Mouse (Mus musculus) 3134 (cell line): Measurements from ENCODE around the gene Hsp90ab1.

Source experiments
- DNase-seq: peaks from one replicate; pipeline ENCODE4 v3.0.0-alpha.2; 2011; ENCODE audit warnings: low spot score; ENCODE audit not compliant: insufficient read length; ENCODE audit errors: extremely low read depth

Gene Hsp90ab1

DNA sequence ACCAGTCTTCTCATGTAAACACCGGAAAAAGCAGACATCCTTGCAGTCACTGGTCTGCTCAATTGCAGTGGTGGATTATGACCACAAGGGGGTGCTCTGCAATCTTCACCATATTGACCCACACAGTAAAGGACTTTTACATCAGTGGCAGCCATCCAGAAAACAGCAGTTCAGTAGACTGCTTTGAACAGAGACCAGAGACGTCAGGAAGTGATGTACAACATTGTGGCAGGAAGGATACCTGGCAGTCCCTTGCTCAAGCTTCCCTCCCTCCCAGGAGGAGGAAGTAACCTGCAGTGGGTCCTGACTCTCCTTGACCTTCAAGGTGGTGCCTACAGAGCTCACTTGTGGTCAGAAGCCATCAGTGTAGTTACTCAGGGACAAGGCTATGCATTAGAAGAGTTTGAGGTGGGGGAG is 8.5 kb upstream of the Hsp90ab1 start:
- DNase-seq = peak; percentile 70

DNA sequence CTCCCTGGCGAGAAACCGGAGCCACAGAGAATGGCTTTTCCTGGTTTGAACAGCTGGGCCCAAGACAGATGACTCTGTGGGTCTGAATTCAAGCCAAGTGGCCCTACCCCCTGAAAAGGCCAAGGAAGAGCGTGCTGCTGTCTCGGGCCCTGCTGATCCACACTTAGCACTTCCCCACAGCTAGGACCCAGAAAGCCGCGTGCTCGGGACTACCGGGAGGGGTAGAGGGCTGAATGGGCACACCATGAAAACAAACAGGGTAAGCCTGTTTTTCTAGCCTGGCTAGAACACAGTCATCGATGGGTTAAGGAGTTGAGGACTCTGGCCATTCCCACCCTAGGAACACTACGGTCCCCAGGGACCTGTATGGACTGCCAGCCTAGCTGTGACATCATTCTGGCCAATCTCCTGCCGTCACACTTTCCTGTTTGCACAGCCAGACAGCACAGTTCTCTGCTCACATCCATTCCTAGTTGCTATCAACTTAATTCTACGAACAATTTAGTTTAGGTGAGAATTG is 7.9 kb upstream of the Hsp90ab1 start:
- DNase-seq = peak; percentile 77

DNA sequence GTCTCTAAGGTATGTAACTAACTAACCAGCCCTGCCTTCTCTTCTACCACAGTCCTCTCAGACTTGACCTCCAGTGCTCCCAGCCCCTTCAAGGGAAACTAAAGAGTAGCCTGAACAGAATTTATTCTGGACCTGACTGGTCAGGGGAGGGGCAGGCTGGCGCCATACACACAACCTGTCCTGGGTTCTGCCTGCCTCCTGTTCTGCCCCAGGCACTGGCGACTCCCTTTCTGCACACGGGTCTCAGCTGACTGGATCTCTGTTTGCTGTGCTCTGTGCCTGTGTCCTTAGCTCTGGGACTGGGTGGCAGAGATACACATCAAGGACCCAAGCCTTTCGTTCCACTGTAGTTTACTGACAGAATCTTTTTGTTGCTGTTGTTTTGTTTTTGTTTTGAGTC is 6.5 kb upstream of the Hsp90ab1 start:
- no peak for DNase-seq

DNA sequence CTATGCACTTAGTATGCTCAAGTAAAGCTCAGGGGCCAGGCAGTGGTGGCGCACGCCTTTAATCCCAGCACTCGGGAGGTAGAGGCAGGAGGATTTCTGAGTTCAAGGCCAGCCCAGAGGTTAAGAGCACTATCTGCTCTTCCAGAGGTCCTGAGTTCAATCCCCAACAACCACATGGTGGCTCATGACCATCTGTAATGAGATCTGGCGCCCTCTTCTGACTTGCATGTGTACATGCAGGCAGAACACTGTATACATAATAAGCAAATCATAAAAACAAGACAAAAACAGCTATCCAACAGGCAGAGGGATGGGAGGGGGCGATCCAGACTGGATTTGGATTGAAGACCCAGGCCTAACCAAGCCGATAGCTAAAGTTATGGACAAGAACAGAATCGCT is 5.8 kb upstream of the Hsp90ab1 start:
- no peak for DNase-seq

DNA sequence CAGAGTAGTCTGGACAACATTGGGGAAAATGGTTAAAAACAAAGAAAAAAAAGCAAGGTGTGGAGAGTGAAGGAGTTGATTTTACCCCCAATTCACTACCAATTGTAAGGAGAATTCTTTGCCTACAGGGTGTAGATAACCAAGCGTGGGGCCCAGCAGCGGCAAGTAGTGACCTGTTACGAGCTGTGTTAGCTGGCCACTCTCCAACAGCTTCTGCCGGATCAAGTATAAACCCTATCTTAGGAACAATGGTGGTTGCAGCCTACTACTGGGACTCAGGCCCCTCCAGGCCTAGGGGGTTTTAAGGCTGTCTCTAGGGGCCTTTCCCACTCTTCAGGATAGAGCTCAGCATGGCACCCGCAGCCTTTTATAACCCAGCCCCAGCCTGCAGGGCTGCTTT is 5.2 kb upstream of the Hsp90ab1 start:
- no peak for DNase-seq

DNA sequence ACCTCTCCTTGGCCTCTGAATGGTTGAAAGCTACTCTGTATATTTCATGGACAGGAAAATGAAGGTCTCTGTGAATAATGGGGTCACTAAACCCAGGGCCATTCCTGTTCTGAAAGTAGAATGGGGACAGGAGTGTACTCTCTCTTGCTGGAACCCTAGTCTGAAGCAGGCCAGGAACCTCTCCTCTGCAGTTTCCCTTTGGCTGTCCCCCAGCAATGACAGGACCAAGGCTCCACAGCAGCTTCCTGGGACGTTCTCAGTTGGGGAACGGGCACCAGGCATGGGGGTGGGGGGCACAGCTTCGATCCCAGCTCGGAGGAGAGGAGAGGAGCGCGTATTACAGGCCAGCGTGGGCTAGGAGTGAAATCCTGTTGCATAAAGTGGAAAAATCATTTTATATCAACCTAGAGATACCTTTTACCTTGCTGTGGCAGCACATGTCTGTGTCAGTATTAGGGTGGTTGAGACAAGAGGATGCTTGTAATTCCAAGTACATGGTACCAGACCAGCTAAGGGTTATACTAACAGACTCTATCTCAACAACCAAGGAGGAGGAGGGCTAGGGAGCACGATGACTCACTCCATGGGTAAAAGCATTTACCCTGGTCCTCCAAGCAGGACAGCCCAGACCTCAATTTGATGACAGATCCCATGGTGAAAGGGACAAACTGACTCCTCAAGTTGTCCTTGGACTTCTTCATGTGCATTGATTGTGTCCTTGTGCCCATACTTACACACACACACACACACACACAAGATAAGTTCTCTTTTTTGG is 2.2 kb upstream of the Hsp90ab1 start:
- DNase-seq = no peak

DNA sequence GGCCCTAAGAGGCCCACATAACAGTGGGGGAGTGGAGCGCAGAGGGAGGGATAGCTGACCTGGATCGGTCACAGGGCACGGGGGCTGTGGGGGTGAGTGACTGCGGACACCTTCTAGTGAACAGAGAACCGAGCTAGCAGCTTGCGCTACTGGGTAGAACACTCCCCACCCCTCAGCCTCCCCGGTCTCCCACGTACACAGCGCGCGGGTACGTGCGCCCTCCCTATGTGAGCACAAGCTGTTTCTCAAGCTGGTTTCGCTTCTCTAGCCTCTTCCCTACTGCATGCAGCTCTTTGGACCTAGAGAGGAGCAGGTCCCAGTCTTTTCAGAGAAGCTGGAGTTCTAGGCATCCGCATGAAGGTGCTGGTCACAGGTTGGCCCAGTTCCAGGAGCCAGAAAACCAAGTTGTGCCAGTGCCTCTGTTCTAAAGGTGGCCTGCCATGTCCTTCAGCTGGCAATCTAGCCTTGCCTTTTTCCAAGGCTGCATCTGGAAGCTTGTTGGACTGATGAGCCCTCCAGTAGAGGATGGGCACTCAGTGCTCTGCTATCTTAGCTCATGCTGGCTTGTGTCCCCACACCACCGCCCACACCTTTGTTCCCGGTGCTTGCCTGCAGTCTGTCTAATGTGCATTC is 1.2 kb upstream of the Hsp90ab1 start:
- no peak for DNase-seq

DNA sequence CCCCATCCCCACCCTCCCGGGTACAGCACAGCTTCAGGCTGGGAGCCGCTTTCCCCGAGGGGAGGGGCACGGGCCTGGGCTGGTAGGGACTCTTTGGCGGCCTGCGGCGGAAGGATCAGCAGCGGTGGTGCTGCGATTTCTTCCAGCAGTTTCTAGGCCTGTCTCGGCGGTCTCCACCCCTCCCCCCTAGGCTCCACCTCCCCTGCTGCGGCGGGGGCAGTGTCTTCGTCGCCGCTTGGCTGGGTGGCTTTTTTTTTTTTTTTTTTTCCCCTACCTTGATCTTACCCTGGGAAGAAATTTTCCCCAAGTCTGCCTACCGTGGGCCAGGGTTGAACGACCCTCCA is 681 bp upstream of the Hsp90ab1 start:
- DNase-seq = peak; percentile 96

DNA sequence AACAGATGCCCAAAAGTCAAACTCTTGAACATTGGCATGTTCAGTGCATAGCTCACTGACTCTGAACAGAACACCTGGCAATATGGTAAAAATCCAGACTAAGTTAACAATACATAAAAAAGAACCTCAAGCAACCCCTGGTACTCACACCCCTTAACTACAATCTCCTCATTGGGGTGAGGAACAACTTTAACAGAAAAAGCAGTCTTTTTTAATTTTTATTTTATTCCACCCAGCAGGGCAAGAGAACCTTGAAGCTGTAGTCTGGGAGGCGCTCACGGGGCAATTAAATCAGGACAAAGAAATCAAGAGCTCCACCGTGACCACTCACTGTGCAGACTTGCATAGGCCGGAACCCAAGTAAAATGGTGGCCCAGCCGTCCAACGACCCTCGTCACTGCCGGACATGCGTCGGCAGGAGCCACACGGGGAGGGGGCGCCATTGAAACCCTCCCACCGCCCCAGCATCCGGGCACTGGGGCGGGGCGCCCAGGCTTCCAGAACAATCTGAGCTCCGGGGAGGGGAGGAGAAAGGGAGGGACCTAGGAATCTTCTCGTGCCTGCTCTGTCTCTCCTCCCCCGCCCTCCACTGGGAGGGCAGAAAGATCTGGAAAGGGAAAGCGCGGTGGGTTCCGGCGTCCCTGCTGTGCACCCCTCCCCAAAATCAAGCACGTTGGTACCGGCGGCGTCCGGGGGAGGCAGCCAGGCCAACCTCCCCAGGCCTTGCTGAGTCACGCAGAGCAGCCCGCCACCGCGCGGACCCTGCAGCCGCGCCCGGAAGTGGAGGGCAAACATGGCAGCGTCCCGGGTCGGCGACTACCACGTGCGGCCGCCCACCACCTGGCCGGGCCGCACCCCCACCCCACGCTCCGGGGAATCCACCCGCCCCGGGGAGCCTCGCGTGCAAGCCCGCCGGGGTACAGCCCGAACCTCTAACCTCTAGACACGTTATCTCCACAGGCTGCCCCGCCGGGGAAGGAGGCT is 676 bp downstream of the Hsp90ab1 start:
- peak; percentile 86 for DNase-seq

DNA sequence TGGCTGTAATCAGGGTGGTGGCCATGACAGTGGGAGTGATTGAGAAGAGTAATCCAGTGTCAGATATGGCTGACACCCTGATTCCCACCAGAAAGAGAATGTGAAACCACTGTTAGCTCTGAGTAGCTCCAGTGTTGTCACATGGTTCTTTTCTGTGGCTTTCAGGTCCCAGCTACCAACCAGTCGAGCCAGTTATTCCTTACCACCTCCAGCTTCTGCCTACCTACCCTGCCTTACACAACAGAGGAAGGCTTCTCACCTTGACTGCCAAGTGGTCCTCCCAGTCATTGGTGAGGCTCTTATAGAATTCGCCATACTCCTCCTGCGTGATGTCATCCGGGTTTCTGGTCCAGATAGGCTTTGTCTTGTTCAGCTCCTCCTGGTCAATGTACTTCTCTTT is 3.1 kb downstream of the Hsp90ab1 start:
- no peak for DNase-seq

DNA sequence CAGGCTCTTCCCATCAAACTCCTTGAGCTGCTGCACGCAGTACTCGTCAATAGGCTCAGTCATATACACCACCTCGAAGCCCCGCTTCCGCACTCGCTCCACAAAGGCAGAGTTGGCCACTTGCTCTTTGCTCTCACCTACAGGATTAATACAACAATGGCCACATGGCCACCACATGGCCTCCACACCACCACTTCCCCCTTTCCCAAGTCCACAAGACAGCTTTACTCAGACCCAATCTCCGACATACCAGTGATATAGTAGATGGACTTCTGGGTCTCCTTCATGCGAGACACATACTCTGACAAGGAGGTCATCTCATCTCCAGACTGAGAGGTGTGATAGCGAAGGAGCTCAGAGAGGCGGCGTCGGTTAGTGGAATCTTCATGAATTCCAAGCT is 4.1 kb downstream of the Hsp90ab1 start:
- no peak for DNase-seq

DNA sequence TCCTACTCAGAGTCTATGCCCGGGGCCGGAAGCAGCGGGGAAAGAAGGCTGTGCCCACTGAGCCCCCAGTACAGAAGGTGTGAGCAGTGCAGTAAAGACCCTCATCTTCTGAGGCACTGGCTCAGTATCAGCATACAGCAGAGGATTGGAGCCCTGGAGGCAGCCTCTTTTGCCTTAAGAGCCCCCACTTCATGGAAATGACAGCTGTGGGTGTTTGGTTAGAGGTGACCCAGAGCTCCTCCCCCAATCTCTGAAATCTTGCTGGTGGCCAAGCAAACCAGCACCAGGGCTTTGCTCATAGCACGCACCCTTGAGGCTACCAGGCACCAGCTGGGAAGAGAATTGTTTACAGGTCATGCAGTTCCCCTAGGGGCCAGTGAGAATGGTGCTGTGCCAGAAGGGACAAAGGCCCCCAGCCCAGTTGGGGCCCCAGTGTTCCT is 5.9 kb downstream of the Hsp90ab1 start:
- DNase-seq = no peak

DNA sequence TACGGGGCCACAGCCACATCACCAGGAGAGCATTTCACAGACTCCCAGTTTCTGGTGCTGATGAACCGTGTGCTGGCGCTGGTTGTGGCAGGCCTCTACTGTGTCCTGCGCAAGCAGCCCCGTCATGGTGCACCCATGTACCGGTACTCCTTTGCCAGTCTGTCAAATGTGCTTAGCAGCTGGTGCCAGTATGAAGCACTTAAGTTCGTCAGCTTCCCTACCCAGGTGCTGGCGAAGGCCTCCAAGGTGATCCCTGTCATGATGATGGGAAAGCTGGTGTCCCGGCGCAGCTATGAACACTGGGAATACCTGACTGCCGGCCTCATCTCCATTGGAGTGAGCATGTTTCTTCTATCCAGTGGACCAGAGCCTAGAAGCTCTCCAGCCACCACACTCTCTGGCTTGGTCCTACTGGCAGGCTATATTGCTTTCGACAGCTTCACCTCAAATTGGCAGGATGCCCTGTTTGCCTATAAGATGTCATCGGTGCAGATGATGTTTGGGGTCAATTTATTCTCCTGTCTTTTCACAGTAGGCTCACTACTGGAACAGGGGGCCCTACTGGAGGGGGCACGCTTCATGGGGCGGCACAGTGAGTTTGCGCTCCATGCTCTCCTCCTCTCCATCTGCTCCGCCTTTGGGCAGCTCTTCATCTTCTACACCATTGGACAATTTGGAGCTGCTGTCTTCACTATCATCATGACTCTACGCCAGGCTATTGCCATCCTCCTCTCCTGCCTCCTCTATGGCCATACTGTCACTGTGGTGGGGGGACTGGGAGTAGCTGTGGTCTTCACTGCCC is 6.5 kb downstream of the Hsp90ab1 start:
- peak; percentile 70 for DNase-seq

DNA sequence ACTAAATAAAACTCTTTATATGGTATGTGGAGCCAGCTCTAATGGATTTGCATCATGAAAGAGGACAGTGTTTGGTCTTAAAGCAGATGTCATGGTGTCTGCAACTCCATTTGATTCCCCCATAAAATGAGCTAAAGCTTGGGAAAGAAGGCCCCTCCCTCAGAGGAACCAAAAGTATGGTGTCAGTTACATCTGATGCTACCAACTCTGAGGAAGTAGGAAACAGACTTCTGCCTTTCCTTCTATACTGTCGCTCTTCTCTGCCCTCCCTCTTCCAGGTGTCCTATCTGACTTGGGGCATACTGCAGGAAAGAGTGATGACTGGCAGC is 7.1 kb downstream of the Hsp90ab1 start:
- no peak for DNase-seq

DNA sequence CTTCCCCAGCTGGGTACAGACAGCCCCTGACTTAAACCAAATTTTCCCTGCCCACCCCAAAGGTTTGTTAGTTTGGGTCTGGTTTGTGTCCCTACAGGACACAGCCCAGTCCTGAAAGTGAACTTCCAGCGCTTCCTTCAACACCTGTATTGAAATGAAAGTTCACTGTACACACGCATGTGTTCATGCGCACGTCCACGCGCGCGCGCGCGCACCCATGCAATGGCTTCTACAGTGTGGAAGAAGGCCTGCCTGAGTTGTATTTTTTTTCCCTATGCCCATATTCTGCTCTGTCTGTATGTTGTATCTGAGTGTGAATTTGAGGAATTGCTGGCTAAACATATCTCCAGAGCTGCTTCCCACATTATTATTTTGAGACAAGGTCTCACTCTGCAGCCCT is 8.0 kb downstream of the Hsp90ab1 start:
- DNase-seq = no peak

DNA sequence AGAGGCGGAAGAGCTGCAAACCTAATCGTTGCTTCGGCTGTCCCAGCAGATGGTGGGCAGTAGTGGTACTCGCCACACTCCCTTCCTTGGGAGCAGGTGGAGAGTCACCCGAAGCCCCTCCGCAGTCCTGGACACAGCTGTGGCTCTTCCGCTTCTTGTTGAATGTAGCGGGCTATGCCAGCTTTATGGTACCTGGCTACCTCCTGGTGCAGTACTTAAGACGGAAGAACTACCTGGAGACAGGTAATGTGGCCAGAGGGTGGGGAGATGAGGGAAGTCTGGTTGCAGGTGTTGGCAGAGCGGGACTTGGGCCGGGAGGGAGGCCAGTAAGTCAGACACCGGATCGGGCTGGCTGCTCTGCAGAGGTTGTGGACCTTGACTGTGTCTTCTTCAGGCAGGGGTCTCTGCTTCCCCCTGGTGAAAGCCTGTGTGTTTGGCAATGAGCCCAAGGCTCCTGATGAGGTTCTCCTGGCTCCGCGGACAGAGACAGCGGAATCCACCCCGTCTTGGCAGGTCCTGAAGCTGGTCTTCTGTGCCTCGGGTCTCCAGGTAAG is 8.5 kb downstream of the Hsp90ab1 start:
- DNase-seq = no peak

DNA sequence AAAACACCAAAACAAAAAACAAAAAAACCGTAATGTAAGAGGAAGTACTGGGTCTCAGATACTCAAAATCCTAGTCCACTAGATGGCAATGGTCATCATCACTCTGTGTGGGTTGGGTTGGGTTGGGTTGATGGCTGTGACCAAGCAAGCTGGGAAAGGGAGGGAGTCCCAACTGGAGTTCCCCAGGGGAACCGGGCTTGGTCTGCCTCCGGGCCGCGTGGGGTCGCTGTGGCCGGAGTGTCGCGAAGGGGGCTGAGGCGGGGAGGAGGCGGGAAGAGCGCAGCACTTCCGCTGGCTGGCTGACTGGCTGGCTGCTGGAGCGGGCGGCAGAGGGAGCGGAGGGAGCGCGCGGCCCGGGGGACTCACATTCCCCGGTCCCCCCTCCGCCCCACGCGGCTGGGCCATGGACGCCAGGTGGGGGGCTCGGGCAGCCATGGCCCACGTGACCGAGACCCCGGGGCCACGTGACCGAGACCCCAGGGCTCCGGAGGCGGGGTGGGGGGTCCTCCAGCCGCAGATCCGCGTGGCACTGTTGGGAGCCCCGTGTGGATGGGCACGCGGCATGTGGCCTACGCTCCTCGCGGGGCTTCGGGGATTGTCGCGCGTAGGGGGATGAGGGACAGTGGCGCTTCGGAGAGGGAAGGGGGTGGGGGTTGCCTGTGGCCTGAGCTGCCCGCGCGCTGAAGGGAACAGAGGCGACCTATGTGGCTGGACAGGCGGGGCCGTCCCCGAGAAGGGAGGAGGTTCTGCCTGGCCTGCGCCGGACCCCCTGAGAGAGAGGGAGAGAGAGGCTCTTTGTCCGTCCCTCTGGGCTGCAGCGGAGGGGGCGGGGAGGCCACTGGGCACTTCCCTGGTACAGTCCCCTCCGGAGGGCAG is 9.2 kb downstream of the Hsp90ab1 start, which contains the start of gene Slc35b2:
TSS of gene Slc35b2 (plus strand) at position 220 of the 876 bp plus-strand sequence.
- peak; percentile 96 for DNase-seq

DNA sequence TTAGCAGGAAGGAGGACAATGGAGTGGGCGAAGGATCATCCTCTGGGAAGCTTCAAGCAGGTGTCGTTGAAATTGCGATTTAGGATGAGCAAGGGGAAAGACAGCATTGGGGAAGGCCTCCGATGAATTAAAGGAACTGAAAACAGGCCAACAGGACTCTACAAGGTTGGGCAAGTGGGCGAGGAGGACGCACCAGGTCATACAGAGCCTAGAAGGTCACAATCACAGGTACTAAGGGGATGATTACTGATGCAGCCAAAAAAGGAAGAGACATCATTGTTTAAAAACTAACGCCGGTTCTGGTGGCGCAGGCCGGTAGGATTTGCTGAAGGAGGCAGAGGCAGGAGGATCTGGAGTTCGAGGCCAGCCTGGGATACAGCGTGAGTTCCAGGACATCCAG is 9.9 kb downstream of the Hsp90ab1 start:
- DNase-seq = no peak
